Mouse (Mus musculus) mesoderm, embryonic 11.5 days (tissue): Measurements from ENCODE around the gene Hoxd3.

Source experiments
- DNase-seq: peaks from one replicate; pipeline ENCODE4 v3.0.0-alpha.2; 2012; ENCODE audit warnings: low read depth, low spot score

The Hoxd3 gene

DNA sequence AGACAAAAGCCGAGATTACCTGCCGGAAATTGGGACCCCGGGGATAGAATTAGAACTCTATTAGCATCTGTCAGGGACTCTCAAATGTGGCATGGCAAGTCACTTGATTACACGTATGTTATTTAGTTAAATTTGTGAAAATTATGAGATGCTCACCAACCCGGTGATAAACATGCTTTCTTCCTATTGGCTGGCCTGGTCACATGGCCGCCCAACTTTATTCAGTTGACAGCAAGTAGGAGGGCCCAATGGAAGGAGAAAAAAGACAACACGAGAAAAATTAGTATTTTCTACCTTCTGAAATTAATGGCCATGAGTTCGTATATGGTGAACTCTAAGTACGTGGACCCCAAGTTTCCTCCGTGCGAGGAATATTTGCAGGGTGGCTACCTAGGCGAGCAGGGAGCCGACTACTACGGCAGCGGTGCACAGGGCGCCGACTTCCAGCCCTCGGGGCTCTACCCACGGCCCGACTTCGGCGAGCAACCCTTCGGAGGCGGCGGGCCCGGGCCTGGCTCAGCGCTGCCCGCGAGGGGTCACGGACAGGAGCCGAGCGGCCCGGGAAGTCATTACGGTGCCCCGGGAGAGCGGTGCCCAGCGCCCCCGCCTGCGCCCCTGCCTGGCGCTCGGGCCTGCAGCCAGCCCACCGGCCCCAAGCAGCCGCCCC lies 15.4 kb downstream of the Hoxd3 start:
- no peak for DNase-seq

DNA sequence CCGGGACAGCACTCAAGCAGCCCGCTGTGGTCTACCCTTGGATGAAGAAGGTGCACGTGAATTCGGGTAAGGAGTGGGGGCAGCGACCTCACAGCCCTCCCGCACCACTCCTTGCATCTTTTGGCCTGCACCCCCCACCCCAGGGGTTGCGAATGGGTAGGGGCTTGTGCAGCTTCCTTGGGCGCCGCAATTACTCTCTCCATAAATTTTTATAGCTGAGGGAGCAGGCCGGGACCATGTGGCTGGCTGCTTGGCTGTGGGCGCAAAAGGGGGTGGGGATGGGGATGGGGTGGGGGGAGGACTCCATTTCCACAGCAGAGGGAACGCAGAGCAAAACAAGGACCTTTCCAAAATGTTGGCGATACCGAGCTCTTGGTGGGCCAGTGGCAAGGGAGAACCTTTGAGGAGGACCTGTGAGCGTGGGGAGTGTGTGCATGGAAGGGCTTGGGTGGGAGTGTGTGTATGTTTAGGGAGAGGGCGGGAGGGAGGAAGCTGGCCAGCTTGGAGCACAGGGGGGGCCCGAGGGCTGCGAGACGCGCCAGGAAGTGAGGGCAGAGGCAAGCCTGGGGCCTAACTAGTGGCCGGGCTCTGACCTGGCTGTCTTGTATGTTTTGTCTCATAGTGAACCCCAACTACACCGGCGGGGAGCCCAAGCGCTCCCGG lies 16.0 kb downstream of the Hoxd3 start:
- no peak for DNase-seq

DNA sequence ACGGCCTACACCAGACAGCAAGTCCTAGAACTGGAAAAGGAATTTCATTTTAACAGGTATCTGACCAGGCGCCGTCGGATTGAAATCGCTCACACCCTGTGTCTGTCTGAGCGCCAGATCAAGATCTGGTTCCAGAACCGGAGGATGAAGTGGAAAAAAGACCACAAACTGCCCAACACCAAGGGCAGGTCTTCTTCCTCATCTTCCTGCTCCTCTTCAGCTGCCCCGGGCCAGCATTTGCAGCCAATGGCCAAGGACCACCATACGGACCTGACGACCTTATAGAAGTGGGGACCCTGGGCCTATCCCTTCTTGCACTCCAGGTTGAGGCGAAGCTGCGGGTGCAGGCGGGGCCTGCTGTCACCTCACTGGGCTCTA lies 16.6 kb downstream of the Hoxd3 start:
- no peak for DNase-seq

DNA sequence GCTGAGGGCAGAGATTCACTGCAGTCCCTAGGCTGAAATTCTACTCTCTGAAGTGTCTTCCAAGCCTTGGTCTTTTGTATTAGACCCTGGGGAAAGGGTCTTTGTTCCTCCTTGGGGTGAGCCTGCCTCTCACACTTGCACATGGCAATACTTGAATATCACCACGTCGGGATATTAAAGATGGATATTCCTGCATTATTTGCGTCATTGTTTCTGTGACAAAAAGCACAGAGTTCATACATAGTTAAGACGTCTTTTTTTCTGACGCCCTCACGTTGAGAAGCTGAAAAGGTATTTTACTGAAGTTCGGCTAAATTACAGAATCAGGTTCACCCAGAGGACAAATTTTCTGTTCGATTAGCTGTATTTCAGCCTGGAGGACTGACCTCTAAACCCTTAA lies 18.6 kb downstream of the Hoxd3 start:
- no peak for DNase-seq

DNA sequence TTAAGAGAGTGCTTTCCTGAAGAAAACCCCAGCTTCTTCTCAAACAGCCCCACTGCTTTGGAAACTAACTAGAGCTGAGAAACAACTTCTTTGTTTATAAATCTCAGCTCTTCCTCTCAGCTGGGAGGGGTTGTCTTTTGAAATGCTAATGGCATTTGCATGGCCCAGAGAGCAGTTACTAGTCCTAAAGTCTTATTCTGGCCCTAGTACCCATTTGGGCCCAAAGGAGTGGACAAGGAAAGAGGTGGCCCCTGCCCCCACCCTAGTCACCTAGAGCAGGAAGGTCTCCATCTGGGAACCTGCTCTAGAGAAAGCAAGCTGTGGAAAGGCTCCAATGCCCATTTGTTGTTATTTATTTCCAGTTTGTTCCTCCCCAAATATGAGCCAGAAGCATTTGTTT lies 19.3 kb downstream of the Hoxd3 start:
- no peak for DNase-seq

DNA sequence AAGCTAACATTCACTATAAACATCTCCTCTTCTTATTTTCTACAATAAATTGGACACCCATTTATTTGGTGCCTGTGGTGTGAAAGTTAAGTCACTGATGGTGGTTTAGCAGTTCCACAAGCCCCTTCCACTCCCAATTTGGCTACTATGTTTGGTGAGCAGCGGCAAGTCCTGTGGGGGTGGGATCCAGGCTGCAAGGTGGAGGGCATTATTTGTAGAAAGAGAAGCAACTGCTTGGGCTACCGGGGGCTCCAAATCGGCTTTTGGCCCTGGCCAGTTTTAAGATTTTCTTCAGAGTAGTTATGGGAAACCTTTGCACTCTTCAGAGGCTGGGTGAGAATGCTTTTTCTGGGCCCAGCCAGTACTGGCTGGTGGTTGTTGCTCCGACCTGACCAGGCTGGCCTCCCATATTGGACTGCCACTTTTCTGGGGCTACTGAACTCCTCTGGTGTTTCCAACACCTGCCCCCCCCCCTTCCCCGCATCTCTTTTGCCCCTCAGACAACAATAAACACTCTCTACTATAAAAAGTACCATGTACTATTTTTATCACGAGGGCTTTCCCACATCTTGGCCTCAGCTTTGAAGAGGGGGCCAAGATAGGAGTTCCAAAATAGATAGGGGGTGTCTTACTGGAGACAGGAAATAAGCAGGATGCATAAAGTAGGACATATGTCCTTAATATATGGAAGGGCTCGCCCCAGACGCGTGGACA lies 20.2 kb downstream of the Hoxd3 start:
- DNase-seq = no peak

DNA sequence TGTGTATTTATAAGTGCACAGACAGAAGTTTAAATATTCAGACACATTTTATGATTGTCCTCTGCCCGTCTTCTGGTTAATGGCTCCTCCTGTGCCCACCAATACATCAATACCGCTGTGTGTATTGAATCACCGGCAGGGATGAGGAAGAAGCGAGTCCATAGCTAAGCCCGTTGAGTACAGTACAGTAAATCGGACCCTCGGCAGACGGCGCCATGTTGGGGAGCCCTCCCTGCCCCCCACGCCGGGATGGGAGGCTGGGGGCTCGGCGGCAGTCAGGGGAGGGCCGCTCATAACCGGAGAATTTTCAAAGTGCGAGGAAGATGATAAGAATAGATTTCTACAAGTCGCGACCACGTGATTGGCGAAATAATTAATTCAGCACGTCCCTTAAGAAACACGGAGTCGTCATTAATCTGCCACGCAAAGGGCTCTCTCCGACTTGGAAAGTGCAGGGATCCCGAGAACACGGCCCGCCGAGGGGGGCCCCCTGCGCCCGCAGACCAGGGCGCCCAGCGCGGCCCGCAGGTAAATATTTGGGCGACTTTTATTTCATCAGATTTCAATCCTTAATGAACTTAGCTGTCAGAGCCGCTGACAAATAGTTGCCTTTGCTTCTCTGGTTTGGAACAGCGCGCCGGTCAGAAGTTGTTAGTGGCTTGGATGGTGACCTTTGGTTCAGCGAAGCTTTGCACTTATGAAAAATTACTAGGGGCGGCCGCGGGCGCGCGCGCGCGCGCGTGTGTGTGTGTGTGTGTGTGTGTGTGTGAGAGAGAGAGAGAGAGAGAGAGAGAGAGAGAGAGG lies 21.0 kb downstream of the Hoxd3 start:
- DNase-seq = no peak

DNA sequence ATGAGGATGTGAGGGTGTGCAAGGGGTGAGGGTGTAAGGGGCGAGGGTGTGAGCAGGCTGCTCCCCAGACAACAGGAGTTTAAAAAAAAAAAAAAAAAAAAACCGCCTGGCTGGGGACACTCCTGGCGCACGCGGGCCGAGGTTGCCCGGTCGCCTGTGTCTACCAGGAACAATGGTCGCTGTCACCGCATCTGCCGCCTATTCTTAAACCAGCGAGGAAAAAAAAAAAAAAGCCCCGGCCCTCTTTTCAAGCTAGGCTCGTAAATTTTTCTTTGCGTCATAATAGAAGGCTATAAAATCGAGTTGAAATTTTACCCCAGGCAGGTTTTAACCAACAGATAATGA lies 21.6 kb downstream of the Hoxd3 start:
- DNase-seq = peak; percentile 87

DNA sequence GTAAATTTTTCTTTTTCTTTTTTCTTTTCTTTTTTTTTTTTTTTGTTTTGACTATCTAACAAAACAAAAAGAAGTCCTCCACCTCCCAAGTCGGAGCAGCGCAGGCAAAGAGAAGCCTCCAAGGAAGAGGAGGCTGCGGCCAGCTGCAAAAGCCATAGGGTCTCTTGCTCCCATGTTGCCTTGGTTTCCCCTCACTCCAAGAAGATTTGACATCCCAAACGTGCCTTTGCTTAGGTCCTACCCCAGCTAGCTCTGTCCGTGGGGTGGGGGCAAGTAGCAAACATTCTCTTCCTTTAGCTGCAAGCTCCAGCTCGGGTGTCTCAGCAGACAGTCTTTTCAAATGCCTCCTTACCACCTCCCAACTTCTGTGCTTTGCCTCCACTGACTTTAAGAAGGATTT lies 22.0 kb downstream of the Hoxd3 start:
- no peak for DNase-seq

DNA sequence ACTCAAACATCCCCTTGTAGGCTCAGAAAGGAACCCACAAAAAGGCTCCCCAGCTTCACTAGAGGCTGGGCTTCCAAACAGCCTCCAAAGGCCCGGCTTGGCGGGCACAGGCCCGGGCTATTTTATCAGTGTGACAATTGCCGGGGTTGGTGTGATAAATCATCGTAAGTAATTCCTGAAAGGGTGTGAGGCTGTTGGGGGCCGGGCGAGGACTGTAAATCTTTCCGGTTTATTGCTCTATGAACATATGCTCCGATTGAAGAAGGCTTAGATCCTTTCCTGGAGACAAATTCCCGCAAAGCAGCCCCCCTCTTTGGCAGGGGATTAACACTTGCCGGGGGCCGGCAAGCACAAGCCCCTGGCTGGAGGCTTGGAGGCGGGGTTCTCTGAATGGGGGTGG lies 22.7 kb downstream of the Hoxd3 start:
- peak; percentile 91 for DNase-seq

DNA sequence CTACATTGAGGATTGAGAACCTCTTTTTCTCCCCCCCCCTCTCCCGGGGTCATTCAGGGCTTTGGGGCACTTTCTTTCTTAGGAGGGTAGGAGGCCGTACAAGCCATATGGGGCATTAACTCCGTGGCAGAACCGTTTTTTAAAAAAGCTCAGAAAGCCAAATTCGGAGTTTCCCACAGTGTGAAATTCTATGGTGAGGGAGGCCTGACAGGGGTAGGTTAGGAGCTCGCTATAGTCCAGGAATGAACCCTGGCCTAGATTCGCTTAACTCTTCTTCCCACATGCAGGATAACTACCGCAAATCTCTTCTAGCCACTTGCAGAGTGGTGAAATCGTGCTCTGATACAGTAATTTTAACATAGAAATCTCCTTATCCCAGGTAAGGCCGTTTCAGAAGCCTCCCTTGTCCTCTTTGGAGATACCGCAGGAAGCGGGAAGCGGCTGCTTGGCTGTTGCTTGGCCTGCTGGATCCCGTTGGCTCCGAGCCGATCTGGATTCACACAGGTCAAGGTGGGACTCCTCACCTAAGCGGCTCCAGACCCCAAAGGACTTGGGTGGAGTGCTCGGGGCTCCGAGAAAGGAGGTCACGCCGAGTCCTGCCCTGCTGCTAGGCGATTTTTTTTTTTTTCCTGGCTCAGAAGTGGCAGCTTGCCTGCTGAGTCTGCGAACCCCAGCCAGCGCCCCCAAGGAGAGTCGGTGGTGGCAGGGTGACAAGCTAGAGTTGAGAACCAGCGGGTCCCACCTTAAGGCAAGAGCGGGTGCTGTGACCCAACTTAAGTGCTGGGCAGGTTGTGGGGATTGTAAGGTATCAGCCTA lies 23.5 kb downstream of the Hoxd3 start:
- DNase-seq = no peak

DNA sequence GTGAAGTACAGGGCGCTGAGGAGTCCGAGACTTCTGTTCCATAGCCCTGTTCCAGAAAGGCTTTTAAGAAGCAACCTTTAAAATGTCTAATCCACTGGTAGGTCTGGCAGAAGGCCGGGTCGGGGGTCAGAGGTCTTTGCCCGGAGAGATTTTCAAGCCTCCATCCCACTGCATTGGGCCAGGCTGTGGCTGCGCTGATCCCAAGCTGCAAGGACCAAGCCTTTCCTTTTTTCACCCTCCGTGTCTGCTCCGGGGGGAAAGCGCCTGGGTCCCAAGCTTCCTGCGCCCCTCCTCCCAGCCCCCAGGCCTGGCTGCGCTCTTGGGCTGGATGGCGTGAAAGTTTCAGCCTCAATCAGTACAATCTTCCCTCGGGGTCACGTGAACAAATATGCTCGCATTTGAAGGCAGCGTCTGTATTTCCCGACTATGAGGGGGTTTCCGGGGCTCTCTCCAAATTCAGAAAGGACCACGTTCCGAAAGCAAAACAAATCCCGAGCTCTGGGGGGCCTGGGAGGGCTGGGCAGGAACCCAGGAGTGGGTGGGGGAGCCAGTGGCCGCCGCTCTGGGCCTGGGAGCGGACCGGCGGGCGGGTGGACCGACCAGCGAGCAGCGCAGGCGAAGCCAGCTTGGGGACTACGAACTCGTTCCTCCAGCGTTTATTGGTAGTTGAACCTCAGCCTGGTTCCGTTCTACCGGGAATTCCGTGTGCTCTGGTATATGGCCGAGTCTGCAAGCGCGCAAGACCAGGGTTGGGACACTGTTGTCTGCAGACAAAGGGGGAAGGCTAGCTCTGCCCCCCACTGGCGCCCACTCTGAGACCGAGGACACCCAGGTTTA lies 24.3 kb downstream of the Hoxd3 start:
- no peak for DNase-seq

DNA sequence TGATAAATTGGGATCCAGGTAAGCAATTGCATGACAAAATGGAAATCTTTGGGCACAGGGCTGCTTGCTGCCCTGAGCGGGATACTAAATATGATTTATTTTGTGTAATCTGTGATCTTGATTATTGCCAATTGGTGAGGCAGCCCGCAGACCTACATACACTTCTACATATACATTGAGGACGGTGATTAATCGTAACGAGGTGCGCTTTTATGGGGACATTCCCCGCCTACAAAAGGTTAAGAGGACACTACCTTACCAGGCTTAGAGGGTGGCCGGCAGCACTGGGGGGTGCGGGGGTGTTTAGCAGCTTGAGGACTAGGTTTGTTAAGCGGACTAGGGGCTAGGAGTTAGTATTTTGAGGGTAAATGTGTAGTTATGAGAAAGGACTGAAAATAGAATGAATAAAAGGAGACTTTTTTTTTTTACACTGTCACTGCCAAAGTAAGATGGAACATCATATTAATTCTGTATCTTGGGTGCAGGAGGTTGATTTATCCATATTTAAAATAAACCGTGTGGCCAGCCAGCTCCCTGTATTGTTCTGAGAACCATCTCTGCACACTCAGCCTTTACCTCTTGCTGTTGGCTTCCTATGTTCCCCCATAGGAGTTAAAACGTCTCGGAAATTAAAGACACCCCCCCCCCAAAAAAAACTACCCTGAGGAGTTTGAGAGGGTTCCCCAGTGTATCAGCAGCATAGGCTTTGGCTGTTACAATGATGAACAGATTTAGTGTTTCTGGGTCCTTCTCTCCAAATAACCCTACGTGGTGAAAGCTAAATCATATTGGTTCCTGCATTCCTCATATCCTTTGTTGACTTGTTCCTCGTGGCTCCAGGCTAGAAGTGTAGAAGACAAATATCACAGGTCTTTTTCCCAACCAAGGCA lies 25.2 kb downstream of the Hoxd3 start:
- no peak for DNase-seq

DNA sequence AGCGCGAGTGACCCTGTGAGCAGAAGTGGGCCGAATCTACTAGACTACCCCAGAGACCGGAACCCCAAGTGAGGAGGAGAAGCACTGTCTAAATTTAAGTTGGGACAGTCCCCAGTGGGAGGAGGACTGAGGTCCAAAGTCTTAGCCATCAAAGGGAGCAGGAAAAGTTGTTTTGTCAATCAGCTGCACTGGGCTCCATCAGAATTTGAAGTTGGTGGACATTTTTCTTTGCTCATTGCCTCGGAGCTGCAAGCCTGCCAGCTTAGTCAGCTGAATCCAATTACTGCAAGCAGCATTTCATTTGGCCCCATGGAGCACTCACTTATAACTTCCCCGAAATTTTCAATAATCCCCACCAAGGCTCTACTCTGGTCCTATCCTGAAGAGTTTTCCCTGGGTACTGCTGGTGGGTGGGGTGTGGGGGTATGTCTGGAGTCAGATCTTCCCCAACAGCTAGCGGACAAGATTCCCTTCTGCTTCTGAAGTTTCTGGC lies 25.9 kb downstream of the Hoxd3 start:
- DNase-seq = no peak

DNA sequence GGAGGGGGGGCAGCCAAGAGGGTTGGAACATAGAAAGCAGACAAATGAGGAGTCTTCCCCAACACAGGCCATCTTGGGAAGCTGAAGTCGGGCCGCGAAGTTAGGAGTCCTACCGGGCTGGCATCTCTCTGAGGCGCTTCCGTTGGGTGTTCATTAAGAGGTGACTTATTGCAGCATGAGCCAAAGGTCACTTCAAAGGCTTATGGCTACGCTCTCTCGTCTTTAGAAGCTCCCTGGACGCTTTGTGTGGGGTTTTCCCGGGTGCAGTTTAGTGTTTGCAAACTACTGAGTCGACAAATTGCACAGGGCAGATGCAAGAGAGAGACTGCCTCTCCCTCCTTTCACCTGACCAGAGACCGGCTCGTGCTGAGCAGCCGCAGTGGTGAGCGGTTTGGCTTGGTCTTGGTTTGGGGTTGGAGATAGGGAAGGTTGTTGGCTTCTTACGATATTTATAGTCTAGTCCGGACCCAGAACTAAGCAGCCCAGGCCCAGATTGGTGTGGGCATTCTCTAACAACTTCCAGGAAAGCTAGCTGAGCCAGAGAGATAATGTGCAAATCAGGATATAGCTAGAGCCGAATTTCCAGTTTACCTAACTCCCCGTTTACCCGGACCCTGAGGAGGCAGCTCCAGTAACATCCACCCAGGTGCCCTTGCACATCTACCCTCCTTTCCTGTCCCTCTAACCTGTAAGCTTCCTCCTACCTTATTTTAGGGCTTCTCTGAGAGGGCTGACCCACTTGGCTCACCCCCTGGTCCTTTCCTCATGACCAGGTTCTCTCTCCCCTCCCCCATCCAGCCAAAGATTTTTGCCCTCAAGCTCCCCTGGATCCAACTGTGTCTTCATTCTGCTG lies 27.1 kb downstream of the Hoxd3 start:
- peak; percentile 84 for DNase-seq

DNA sequence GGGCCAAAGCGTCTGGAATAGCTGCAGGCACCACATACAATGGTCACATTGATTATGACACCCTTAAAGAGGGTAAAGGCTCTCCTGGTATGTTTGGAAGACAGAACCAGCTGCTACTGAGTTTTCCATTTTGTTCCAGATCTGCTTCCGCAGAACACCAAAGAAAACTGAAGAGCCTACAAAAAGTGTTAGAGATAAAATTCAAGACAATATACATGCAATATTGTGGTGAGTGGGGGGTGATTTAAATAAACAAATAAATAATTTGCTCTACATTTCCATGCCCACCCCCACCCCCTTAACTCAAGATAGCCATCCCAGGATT lies 27.7 kb downstream of the Hoxd3 start:
- DNase-seq = no peak

DNA sequence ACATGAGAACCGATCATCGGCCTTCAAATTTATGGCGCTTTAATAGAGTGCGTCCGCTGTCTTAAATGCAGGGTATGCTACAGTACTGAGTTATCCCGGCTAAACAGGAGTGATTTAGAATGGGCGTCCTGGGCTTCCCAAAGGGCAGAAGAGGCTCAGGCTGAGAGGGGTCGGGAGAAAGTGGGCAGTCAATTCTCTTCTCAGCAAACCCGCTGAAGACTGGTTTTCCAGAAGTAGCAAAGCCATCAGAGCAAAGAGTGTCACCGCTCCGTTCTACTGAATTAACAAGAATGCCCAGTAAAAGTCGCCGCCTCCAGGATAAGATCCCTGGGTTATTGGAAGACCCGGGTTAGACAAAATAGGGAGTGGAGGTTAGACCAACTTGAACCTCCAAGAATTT lies 28.1 kb downstream of the Hoxd3 start:
- DNase-seq = no peak

DNA sequence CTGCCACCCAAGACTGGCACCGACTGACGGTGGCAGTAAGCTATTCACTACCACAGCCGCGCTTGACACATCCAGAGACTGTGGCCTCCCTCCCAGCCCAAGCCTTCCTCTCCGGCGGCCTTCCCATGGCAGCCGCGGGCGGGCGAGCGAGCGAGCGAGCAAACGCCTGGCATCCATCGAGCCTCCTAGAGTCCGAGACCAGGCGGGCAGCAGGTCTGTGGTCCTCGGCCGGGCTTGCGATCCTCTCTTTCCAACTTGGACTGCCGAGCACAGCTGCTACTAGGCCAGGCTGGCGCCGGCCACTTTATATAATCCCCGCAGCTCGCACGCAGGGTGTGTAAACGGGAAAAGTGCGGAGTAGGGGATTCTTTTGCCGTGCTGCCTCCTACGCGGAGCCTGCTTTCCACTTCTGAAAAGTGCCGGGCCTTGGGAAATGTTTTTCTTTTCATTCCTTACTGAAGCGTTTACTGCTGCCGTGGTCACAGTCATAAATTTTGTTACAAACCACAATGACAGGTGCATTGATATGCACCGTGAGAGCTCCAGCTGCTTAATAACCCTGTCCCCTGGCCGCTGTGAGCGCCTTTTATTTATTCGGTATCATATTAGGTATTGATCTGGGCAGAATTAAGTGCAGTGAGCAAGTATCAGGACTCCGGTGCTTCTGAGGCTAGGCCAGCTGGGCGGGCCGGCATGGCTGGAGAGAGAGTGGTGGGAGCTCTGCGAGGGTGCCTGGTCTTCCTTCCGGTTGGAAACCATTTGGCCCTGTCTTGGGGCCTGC lies 28.8 kb downstream of the Hoxd3 start:
- DNase-seq = peak; percentile 87
